ENCODE assay signal across 8 mouse cellular contexts in genomic region chr3:80913779-80914284, GRCm38 (mm10). TPM values are rescaled to one million over a fixed set of nuclear protein-coding genes. Genes with fewer than 3 reads are reported as not detected.
DNase-seq lines count a peak whose midpoint lies in the region; ATAC-seq lines count a peak whose summit lies in the region.

No protein-coding gene starts in this region.

- H3K4me2 ChIP-seq in kidney, embryonic 14.5 days (replicated peaks; ENCODE audit: low read depth, low read length), result peak overlapping the region; percentile 97
- H3K4me2 ChIP-seq in embryonic facial prominence, embryonic 11.5 days (ENCODE audit: low read depth, low read length), result peak overlapping the region; percentile 93
- peak overlapping the region; percentile 81 for H3K4me2 ChIP-seq in hindbrain, embryonic 15.5 days
- H3K4me2 ChIP-seq in midbrain, embryonic 16.5 days (ENCODE audit: low read length), result peak overlapping the region; percentile 73

- peak overlapping the region; percentile 74 for H3K4me3 ChIP-seq in kidney, embryonic 14.5 days (ENCODE audit: low read length)
- H3K4me3 ChIP-seq in embryonic facial prominence, embryonic 11.5 days (ENCODE audit: low read depth, low read length), result peak overlapping the region; percentile 72
- H3K4me3 ChIP-seq in hindbrain, embryonic 15.5 days, result peak overlapping the region; percentile 95
- H3K4me3 ChIP-seq in midbrain, embryonic 16.5 days (ENCODE audit: low read depth, low read length), result peak overlapping the region; percentile 60

- no peaks in the 10 kb centered on the region for H3K9me3 ChIP-seq in kidney, embryonic 14.5 days (ENCODE audit: control insufficient read depth, low read length)
- H3K9me3 ChIP-seq in embryonic facial prominence, embryonic 11.5 days (replicated peaks; ENCODE audit: control insufficient read depth, low read length), result no peaks in the 10 kb centered on the region
- H3K9me3 ChIP-seq in hindbrain, embryonic 15.5 days, result no peaks in the 10 kb centered on the region
- H3K9me3 ChIP-seq in midbrain, embryonic 16.5 days (replicated peaks; ENCODE audit: control insufficient read depth, low read length, poor library complexity, severe bottlenecking), result no peaks in the 10 kb centered on the region

- no peak overlapping the region for H3K27ac ChIP-seq in kidney, embryonic 14.5 days (ENCODE audit: low read depth, low read length)
- no peak overlapping the region for H3K27ac ChIP-seq in embryonic facial prominence, embryonic 11.5 days (replicated peaks; ENCODE audit: low read depth, low read length)
- H3K27ac ChIP-seq in hindbrain, embryonic 15.5 days (replicated peaks), result peak overlapping the region; percentile 90
- peak overlapping the region; percentile 70 for H3K27ac ChIP-seq in midbrain, embryonic 16.5 days (ENCODE audit: low read length)

- WGBS in kidney, embryonic 14.5 days, result 25% methylated on average over 6 of the region's 6 CpGs
- WGBS in embryonic facial prominence, embryonic 11.5 days, result 22% methylated on average over 6 of the region's 6 CpGs
- WGBS in hindbrain, embryonic 15.5 days, result 18% methylated on average over 6 of the region's 6 CpGs
- 22% methylated on average over 6 of the region's 6 CpGs for WGBS in midbrain, embryonic 16.5 days

- ATAC-seq in kidney, embryonic 14.5 days (ENCODE audit: low FRiP score, low TSS enrichment), result peak; percentile 58; the same call in 1 of the 2 replicates
- ATAC-seq in embryonic facial prominence, embryonic 11.5 days (replicated peaks; ENCODE audit: insufficient number of reproducible peaks, low FRiP score, low TSS enrichment, low read depth), result no peak
- peak; percentile 71 for ATAC-seq in hindbrain, embryonic 15.5 days (ENCODE audit: low FRiP score, low read depth)
- ATAC-seq in midbrain, embryonic 16.5 days, result peak; percentile 77

- H3K36me3 ChIP-seq in kidney, embryonic 14.5 days (ENCODE audit: control insufficient read depth, insufficient read depth, low read length), result no peaks in the 10 kb centered on the region
- no peaks in the 10 kb centered on the region for H3K36me3 ChIP-seq in embryonic facial prominence, embryonic 11.5 days (replicated peaks; ENCODE audit: control insufficient read depth, insufficient read depth, low read depth, low read length)
- H3K36me3 ChIP-seq in hindbrain, embryonic 15.5 days, result peaks cover 5% of the 10 kb centered on the region; the same call in 1 of the 2 replicates
- H3K36me3 ChIP-seq in midbrain, embryonic 16.5 days (ENCODE audit: control insufficient read depth, insufficient read depth, low read length), result peaks cover 3% of the 10 kb centered on the region; the same call in 1 of the 2 replicates

- no peak for DNase-seq in kidney, postnatal 36 days
- DNase-seq in embryonic facial prominence, embryonic 11.5 days (ENCODE audit: low spot score), result no peak
- no peak for DNase-seq in thymus, postnatal 25 days
- DNase-seq in urinary bladder, postnatal 25 days (ENCODE audit: low spot score), result no peak
- DNase-seq in left cerebral cortex, adult 18-20 months (ENCODE audit: low spot score in 2 of 2), result no peak

- H3K4me1 ChIP-seq in kidney, embryonic 14.5 days (ENCODE audit: control insufficient read depth, insufficient read depth, low read length), result no peaks in the 10 kb centered on the region
- no peaks in the 10 kb centered on the region for H3K4me1 ChIP-seq in embryonic facial prominence, embryonic 11.5 days (ENCODE audit: control insufficient read depth, insufficient read depth, low read length)
- H3K4me1 ChIP-seq in hindbrain, embryonic 15.5 days (replicated peaks), result peaks cover 11% of the 10 kb centered on the region
- peaks cover 15% of the 10 kb centered on the region for H3K4me1 ChIP-seq in midbrain, embryonic 16.5 days (ENCODE audit: control insufficient read depth, insufficient read depth, low read length)

- no peaks in the 10 kb centered on the region for H3K27me3 ChIP-seq in kidney, embryonic 14.5 days (ENCODE audit: control insufficient read depth, insufficient read depth, low read length)
- H3K27me3 ChIP-seq in embryonic facial prominence, embryonic 11.5 days (ENCODE audit: control insufficient read depth, insufficient read depth, low read length), result no peaks in the 10 kb centered on the region
- no peaks in the 10 kb centered on the region for H3K27me3 ChIP-seq in hindbrain, embryonic 15.5 days
- no peaks in the 10 kb centered on the region for H3K27me3 ChIP-seq in midbrain, embryonic 16.5 days (ENCODE audit: control insufficient read depth, insufficient read depth, low read depth, low read length)

- peak overlapping the region; percentile 80 for H3K9ac ChIP-seq in kidney, embryonic 14.5 days (ENCODE audit: low read depth, low read length)
- H3K9ac ChIP-seq in embryonic facial prominence, embryonic 11.5 days (replicated peaks; ENCODE audit: low read length), result peak overlapping the region; percentile 87
- peak overlapping the region; percentile 98 for H3K9ac ChIP-seq in hindbrain, embryonic 15.5 days
- H3K9ac ChIP-seq in midbrain, embryonic 16.5 days (ENCODE audit: low read depth, low read length), result peak overlapping the region; percentile 89

RNA-seq across cellular contexts. Expression of gene Glrb, which starts 0.4 kb away (rescaled TPM):
- polyA plus RNA-seq in kidney, embryonic 14.5 days (2014; fragmentation: Nextera tagmentation; extraction: Ambion mirVana), result 8.9 and 9.4 TPM in 2 replicates
- polyA plus RNA-seq in embryonic facial prominence, embryonic 11.5 days (2014; fragmentation: Nextera tagmentation; extraction: Ambion mirVana), result 14.6 and 15.6 TPM in 2 replicates
- 45.6 and 45.8 TPM in 2 replicates for polyA plus RNA-seq in hindbrain, embryonic 15.5 days (2015; fragmentation: Nextera tagmentation; extraction: Ambion mirVana)
- 35.1 and 47.9 TPM in 2 replicates for polyA plus RNA-seq in midbrain, embryonic 16.5 days (2015; fragmentation: Nextera tagmentation; extraction: Ambion mirVana)
- 100 to 1,000 TPM; 213 to 231 TPM for total RNA-seq in left cerebral cortex, adult 18-20 months (2021)

Comparison
In these comparisons a context has a peak if more than half of its experiments do, and no peak if none do; other contexts are left out.
1. H3K27ac ChIP-seq: peak in hindbrain, embryonic 15.5 days (single experiment) and midbrain, embryonic 16.5 days (single experiment); none in kidney, embryonic 14.5 days (single experiment) and embryonic facial prominence, embryonic 11.5 days (single experiment).
2. Peak in every context shown above with its lines, with median percentiles within 50 percentile points of each other: H3K4me2 ChIP-seq, H3K4me3 ChIP-seq and H3K9ac ChIP-seq.